Mouse (Mus musculus): ENCODE data around the gene Hnrnpl.
A peak's percentile ranks its signal among the peaks of the same experiment; 100 is the strongest.

Hnrnpl gene

DNA sequence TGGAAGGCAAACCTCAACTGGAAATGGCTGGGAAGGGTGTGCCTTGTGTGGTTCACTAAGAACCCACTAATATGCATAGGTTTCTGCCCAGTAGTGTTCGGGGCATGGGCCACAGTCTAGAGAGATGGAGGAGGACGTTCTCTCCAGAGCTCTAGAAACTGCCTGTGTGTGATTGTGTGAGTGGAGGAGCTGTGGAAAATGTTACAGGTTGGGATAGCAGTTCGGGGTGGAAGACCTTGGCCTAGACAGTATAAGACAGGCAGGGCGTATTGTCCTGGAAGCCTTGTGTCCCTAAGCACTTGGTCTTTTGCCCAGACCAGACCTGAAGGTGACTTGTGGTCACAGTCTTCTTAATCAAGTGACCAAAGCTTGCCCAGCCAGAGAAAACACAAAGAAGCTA is 4.1 kb downstream of the Hnrnpl start:
- DNase-seq (ENCODE audit: extremely low read depth, low read depth): no peak

DNA sequence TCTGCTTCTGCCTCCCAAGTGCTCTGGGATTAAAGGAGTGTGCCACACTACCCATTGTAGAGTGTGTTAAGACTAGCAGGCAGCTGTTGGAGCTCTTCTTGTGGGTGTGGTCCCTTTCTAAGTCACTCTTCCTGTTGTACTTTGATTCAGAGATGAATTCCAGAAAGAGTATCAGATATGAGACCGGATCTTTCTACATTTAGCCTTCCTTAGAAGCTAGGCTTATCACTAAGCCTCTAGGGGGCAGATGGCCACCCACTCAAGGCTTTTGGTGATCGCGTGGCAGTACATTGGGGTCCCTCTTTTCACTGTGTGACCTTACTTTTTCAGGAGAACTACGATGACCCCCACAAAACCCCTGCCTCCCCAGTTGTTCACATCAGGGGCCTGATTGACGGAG is 4.6 kb downstream of the Hnrnpl start:
- no peak for DNase-seq (ENCODE audit: extremely low read depth, low read depth)

DNA sequence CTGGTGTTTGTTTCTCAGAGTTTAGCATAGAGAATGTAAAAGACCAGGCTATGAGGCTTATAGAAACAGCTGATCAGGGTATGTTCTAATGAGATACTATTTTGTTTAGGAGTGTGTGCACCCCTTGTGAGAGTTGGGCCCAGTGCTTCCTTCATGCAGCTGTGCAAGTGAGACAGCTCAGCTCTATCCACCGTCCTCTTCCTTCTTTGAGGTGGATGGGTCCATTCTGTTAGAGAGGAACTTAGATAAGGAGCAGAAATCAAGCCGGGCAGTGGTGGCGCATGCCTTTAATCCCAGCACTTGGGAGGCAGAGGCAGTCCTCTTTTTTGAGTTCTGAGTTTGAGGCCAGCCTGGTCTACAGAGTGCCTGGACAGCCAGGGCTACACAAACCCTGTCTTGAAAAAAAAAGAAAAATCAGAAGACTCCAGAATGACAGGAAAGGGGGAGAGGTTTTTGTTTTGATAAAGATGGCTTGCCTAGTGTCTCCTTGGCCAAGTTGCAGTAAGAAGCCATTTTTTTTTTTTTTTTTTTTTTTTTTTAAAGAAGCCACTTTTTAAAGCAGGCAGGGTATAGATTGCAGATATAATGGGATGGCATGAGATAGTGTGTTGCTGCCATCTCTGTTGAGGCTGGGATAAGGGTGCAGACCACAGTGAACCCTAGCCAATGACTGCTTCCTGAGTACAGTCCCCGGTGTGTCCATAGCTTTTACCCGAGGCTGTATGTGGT is 6.1 kb downstream of the Hnrnpl start:
- DNase-seq (ENCODE audit: extremely low read depth, low read depth): peak; percentile 67

GRCm38 (mm10) chr7:28815230-28815629 is 6.9 kb downstream of the Hnrnpl start:
- no peak for DNase-seq (ENCODE audit: extremely low read depth, low read depth)

- DNase-seq (ENCODE audit: extremely low read depth, low read depth): no peak
These were observed 7.9 kb downstream of the Hnrnpl start for GRCm38 (mm10) chr7:28816201-28816600.

- DNase-seq (ENCODE audit: extremely low read depth, low read depth): no peak
These were observed 8.6 kb downstream of the Hnrnpl start for GRCm38 (mm10) chr7:28816920-28817319.

DNA sequence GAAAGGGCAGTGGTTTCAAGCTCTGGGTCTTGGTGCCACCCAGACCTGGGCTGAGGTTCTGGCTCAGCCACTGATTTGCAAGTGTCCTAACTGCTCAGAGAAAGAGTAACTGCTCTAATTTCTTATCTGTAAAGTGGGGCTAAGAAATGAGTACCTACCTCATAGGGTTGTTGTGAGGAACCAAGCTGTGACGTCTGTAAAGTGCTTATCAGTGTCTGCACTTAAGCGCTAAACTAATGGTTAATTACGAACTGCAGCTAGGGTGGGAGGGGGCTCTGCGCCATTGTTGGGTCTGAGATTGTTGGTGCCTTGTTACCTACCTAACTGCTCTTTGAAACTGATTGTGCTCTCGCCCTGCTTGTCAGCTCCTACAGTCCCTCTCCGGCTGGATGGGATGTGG is 9.2 kb downstream of the Hnrnpl start:
- DNase-seq (ENCODE audit: extremely low read depth, low read depth): no peak

- DNase-seq (ENCODE audit: extremely low read depth, low read depth): no peak
These were observed 9.6 kb downstream of the Hnrnpl start for GRCm38 (mm10) chr7:28817957-28818356.

GRCm38 (mm10) chr7:28818436-28818835 is 10.1 kb downstream of the Hnrnpl start:
- DNase-seq (ENCODE audit: extremely low read depth, low read depth): no peak

DNA sequence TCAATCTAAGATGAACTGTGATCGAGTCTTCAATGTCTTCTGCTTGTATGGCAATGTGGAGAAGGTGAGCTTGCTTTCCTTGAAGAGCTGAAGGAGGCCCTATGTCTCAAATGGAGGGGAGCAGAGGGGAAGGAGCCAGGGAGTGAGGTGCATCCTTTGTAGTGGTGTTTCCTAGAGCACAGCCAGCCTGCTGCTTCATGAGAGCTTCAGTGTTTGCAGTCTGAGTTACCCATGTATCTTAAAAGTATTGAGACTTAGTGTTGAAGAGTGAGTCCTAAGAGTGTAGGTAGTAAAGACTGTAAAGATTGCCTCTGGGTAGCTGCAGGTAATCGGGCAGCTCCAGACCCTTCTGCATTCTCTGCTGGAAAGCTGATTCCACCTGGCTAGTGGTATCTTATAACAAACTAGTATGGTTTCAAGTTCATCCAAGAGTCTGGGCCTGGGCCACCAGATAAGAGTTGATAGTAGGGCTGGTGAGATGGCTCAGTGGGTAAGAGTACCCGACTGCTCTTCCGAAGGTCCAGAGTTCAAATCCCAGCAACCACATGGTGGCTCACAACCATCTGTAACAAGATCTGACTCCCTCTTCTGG is 10.6 kb downstream of the Hnrnpl start:
- no peak for DNase-seq (ENCODE audit: extremely low read depth, low read depth)

DNA sequence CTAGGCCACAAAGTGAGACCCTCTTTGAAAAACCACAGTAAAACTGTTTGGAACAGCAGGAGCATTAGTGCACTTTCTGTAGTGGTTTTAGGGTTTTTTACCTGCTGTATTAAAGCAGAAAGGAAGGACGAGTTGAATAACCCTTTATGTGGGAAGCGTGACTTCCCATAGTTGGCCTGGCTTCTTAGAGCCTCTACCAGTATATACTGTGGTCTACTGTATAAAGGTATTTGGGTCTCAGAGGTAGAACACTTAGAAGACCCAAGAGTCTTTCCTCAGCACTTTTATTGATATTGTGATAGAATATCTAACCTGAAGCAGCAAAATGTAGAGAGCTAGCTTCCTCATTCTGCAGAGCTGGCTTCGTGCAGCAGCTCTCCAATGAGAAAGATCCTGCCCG is 11.2 kb downstream of the Hnrnpl start:
- no peak for DNase-seq (ENCODE audit: extremely low read depth, low read depth)

GRCm38 (mm10) chr7:28820358-28821260 is 12.3 kb downstream of the Hnrnpl start:
- no peak for DNase-seq (ENCODE audit: extremely low read depth, low read depth)

DNA sequence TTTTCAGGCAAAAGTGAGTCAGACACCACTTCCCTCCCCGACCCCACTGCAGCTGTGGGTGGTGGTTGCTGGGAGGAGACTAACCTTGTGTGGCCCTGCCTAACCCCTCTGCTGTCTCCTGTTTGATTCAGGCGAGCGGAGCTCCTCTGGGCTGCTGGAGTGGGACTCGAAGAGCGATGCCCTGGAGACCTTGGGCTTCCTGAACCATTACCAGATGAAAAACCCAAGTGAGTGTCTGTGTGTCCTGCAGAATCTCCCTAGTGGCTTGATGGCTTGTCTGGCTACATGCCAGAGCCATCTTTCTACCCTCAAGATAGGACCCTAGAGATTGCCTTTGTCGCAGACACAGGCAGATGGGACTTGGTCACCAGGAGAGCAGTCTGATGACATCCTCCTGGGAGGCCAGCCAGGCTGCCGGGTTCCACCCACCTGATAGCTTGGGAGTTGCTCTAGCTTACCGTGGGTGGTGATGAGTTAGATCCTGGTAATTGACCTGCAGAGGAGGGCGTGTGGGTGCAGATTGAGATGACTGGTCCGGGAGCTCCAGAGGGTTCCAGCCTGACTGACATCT is 13.0 kb downstream of the Hnrnpl start:
- DNase-seq (ENCODE audit: extremely low read depth, low read depth): no peak

DNA sequence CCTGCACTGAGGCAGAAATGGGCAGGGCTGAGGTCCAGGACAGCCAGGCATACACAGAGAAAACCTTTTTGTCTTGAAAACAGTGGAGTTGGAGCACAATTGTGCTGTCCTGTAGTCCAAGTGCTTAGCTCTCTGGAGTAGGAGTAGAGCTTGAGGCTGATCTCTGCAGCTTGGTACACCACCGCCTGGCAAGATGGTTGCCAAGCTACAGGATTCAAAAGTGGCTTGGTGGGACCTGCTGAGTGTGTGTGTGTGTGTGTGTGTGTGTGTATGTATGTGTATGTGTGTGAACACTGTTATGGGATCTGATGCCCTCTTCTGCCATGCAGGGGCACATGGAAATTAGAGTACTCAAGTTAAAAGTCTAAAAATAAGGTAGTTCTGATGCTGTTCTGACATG is 14.2 kb downstream of the Hnrnpl start:
- DNase-seq (ENCODE audit: extremely low read depth, low read depth): no peak

DNA sequence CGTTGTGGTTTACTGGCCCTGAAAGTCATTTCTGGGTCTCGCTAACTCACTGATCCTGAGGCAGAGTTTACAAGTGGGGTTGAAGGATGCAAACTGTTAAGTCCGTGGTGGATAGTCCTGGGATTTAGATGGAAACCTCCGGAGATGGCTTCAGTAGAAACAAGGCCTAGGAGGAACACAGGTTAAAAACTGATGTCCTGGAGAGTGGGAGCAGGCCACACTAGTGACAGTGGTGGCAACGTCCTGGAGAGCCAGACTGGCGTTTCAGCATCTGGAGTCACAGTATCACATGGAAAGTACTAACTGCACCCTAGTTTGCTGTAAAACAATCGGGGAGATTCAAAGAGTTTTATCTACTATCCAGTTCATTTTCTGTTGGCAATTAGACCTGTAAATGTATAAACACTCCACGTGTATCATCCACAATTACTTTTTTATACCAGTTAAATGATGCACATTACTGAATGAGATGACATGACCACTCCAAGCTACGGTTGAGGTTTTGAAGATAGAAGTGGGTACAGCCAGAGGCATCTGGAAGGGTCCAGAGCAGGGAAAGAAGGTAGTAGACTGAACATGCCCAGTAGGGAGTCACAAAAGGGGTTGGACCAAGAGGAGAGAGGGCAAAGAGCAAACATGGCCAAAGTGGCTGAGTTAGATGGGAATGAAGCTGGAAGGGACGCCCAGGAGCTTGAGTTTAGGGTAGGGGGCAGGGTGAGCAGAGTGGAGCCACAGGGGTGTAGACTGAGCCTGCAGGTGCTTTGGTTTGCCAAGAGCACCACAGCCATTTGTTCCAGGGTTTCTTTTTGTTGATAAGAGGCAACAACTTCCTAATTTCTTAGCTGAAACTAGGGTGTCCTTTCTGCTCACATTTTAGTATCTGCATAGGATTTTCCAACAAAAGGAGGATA is 14.9 kb downstream of the Hnrnpl start:
- no peak for DNase-seq (ENCODE audit: extremely low read depth, low read depth)

- no peak for DNase-seq (ENCODE audit: extremely low read depth, low read depth)
These were observed 15.6 kb downstream of the Hnrnpl start for GRCm38 (mm10) chr7:28823932-28824331.

GRCm38 (mm10) chr7:28824941-28825685 is 16.8 kb downstream of the Hnrnpl start, which contains the start of gene Ech1:
TSS of gene Ech1 (plus strand) at chr7:28825217.
- DNase-seq (ENCODE audit: extremely low read depth, low read depth): peak; percentile 79

DNA sequence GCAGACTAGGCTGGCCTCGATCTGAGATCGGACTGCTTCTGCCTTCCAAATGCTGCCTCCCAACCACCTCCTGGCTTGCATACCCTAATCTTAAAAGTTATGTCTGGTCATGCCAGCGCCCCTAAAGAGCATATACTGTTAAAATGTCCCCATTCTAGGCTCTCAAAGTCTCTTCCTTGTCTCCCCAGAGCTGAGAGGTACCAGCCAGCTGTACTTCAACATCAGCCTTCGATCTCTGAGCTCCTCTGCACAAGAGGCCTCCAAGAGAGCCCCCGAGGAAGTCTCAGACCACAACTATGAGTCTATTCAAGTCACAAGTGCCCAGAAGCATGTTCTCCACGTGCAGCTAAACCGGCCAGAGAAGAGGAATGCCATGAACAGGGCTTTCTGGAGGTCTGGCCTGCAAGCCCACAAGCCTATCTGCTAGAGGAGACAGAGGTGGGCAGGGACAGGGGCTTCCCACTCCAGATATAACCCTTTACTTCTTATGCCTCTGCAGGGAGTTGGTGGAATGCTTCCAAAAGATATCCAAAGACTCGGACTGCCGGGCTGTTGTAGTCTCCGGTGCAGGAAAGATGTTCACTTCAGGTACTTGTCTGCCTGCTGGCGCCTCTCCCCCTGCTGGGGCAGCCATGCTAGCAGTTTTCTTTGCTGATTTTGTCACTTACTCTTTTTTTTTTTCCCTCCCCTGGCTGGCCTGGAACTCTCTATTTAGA is 17.5 kb downstream of the Hnrnpl start:
- DNase-seq (ENCODE audit: extremely low read depth, low read depth): no peak

- DNase-seq (ENCODE audit: extremely low read depth, low read depth): no peak
These were observed 18.0 kb downstream of the Hnrnpl start for GRCm38 (mm10) chr7:28826402-28826772.

All from MEL-GATA-1-ER (cell line).